Mouse (Mus musculus) bone marrow, adult 2 months (tissue): Measurements from ENCODE around the gene Pxmp4.

Source experiments
- CTCF ChIP-seq: fragments of 200-500 bp; IDR thresholded peaks from 2 replicates; pipeline ENCODE4 v1.5.1; 2011; ENCODE audit warnings: low read length, control low read depth; ENCODE audit not compliant: control insufficient read depth, insufficient read depth
- POLR2A ChIP-seq: fragments of 200-500 bp; IDR thresholded peaks from 2 replicates; pipeline ENCODE4 v1.6.1; 2011; ENCODE audit warnings: low read depth, mild to moderate bottlenecking, control low read depth, low read length, borderline replicate concordance; ENCODE audit not compliant: control insufficient read depth

GRCm38 (mm10) chr2:154572996-154573395, 30.5 kb downstream of the Pxmp4 start:
- no peak for TF ChIP-seq CTCF
- TF ChIP-seq POLR2A, result no peak
